Mouse (Mus musculus) liver (tissue): Measurements from ENCODE around the gene Gm5415.
"Not testable (repeated sequence)": the region's sequence is repeated elsewhere in the genome, so short reads cannot be mapped to it uniquely, and the experiment has no call there.

ENCODE experiments used
- DNase-seq: peaks from one replicate; pipeline ENCODE4 v3.0.0-alpha.2; 2020; ENCODE audit warnings: mixed read lengths

The Gm5415 gene

DNA sequence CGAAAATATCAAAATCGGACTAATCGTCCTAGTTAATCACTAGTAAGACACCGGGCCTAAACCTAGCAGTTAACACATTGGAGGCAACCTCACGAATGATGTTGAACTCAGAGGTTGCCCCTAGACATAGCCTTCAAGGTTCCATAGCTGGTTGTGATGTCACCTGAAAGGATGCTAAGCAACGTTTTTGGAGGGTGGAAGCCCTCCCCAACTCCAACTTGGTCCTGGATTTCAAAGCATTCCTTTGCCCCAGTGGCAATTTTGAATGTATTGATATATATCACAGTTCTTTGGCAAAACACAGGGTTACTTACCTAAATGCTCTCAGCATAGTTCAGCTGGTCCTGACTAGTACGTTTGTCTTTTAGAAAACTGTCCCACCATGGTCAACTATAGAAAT is at the start of gene Gm5415:
Gene Gm5415 (minus strand): TSS at position 101 of the 400 bp plus-strand sequence.
- DNase-seq, result not testable (repeated sequence)

- DNase-seq, result no peak
These were observed 21.8 kb upstream of the Gm5415 start for GRCm38 (mm10) chr1:32568901-32569300.

DNA sequence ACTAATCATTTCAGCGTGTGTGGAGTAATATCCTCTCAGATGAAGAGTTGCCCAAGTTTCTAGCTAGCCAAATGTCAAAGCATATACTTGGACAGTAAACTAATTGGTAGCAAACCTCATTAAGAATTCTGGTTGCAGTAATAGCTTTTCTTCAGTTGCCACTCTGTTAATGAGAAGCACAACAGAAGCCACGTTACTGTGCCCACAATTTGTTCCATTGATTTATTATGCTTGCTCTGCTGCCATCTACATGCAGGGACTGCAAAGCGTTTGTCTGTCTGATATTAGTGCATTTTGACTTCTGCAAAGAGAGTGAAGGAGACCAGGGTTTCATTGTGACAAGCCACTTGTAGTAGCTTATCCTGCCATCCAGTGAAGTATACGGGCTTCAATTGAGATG is 6.8 kb upstream of the Gm5415 start:
- DNase-seq, result no peak

DNA sequence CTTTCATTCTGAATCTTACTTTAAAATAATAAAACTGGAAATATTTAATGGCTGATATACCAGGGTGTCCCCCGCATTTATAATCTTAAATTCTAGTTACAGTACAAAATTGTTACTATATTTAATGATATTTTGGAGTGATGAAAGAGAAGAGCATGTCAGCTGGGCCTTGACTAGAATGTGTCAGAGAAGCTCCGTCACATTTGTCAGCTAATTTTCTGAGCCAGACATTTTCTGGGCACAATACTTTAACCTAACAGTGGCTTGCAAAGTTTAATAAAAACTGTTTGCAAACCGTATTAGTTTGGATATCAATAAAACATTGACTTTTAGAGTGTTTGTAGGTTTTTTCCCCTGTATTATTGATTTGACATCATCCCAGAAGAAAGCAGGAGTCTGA is 6.4 kb upstream of the Gm5415 start:
- no peak for DNase-seq

- DNase-seq, result no peak
These were observed 43.7 kb downstream of the Gm5415 start for GRCm38 (mm10) chr1:32503381-32503780.
